Mouse (Mus musculus) testis, adult 10 weeks (tissue): ENCODE data around the gene Hoxd11. TPM values are rescaled to one million over a fixed set of nuclear protein-coding genes. Genes with fewer than 3 reads are reported as not detected.

Source experiments
- polyA plus RNA-seq: library from polyadenylated mRNA; stranded (reverse); fragments of 350-450 nt; fragmentation: Illumina TruSeq; extraction: RNeasy Lipid Tissue Mini Kit (QIAGEN cat#74804); gene quantifications from one replicate; pipeline ENCODE4 v1.2.3, GENCODE M21; 2014; ENCODE audit warnings: low read depth, low replicate concordance

Gene Hoxd11
- not detected for polyA plus RNA-seq

GRCm38 (mm10) chr2:74678891-74679595 lies at the start of gene Hoxd11:
Hoxd11 (plus strand) TSS chr2:74679557.

GRCm38 (mm10) chr2:74659507-74660005 lies 19.8 kb upstream of the Hoxd11 start, which contains the start of gene Evx2:
Evx2 (minus strand) TSS chr2:74659557.

GRCm38 (mm10) chr2:74667842-74668357 lies 11.5 kb upstream of the Hoxd11 start, which contains the start of gene Hoxd13:
Hoxd13 (plus strand) TSS chr2:74668310.

GRCm38 (mm10) chr2:74674881-74675665 lies 4.3 kb upstream of the Hoxd11 start, which contains the start of gene Hoxd12:
Hoxd12 (plus strand) TSS chr2:74675013.

GRCm38 (mm10) chr2:74691022-74691951 lies 11.9 kb downstream of the Hoxd11 start, which contains the start of gene Hoxd10:
Hoxd10 (plus strand) TSS chr2:74691924.

GRCm38 (mm10) chr2:74697567-74698121 lies 18.3 kb downstream of the Hoxd11 start, which contains the start of gene Hoxd9:
Hoxd9 (plus strand) TSS chr2:74697727.

GRCm38 (mm10) chr2:74704393-74704998 lies 25.1 kb downstream of the Hoxd11 start, which contains the start of gene Hoxd8:
Hoxd8 (plus strand) TSS chr2:74704615.

GRCm38 (mm10) chr2:74711721-74712621 lies 32.6 kb downstream of the Hoxd11 start, which contains the start of the genes Hoxd3 and Hoxd4:
Hoxd3 (plus strand) TSS chr2:74711927.
Hoxd4 (plus strand) TSS chr2:74711929.

GRCm38 (mm10) chr2:74726551-74726950 lies 47.2 kb downstream of the Hoxd11 start, which contains the start of gene Gm28230:
Gm28230 (plus strand) TSS chr2:74726728.

Other genes with a start within 250 kb of the Hoxd11 start
- gene Lnpk, start 100.1 kb upstream of the Hoxd11 start, polyA plus RNA-seq: 203 TPM
- 0.04 TPM for gene Evx2, start 20.0 kb upstream of the Hoxd11 start, polyA plus RNA-seq
- gene Hoxd13, start 11.2 kb upstream of the Hoxd11 start, polyA plus RNA-seq: 0.10 TPM
- gene Hoxd12, start 4.5 kb upstream of the Hoxd11 start, polyA plus RNA-seq: not detected
- 0.95 TPM for gene Hoxd10, start 12.4 kb downstream of the Hoxd11 start, polyA plus RNA-seq
- 2.5 TPM for gene Hoxd9, start 18.2 kb downstream of the Hoxd11 start, polyA plus RNA-seq
- 55.9 TPM for gene Hoxd8, start 25.1 kb downstream of the Hoxd11 start, polyA plus RNA-seq
- gene Hoxd3, start 32.4 kb downstream of the Hoxd11 start, polyA plus RNA-seq: 0.07 TPM
- 0.87 TPM for gene Hoxd4, start 32.4 kb downstream of the Hoxd11 start, polyA plus RNA-seq
- 0.29 TPM for gene Gm28230, start 47.2 kb downstream of the Hoxd11 start, polyA plus RNA-seq
- not detected for gene Hoxd1, start 83.4 kb downstream of the Hoxd11 start, polyA plus RNA-seq
- 114 TPM for gene Mtx2, start 146.2 kb downstream of the Hoxd11 start, polyA plus RNA-seq